Mouse (Mus musculus) right cerebral cortex, postnatal 14 days (tissue): ENCODE results near the gene Chdh.
A peak's percentile ranks its signal among the peaks of the same experiment; 100 is the strongest.

ENCODE experiments used
- DNase-seq: peaks from one replicate; pipeline ENCODE4 v3.0.0; 2022

Chdh gene

DNA sequence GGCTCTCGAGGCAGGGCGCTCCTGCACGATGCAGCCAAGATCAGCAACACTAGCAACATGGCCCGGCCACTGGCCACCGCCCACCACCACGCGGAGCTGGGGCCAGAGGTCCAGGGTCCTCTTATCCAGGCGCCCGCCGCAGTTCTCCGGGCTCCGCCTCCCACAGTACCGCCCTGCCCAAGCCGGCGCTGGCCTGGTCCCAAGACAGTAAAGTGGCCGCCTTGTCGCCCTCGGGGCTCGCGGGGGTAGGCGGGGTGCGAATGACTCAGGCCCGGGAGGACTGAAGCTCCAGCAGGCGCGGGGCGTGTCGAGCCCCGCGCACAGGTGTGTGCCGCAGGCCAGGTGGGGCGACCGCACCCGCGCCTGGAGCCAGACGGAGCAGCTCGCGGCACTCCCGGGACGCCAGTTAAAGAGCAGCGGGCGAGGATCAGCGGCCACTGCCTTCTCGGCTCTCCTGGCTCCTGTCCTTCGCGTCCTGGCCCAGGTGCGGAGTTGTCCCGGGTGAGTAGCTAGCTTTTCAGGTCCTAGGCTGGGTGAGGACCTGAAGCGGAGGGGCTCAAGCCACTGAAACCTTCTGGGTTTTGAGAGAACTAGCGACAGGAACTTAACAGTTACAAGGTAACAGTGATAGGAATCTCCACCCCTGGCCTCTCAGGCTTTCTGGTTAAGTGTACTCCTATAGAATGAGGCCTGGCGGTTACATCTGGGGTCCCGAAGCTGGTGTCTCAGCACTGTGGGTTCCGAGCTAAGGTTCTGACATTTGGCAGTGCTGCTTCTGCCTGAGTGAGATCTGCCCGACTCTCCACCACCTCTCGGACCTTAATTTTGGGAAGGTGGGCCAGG, at the start of gene Chdh, which contains the start of gene Il17rb:
TSS of gene Chdh (plus strand) at position 291 of the 843 bp plus-strand sequence.
TSS of gene Il17rb (minus strand) at position 164 of the 843 bp plus-strand sequence.
- DNase-seq = peak; percentile 43

DNA sequence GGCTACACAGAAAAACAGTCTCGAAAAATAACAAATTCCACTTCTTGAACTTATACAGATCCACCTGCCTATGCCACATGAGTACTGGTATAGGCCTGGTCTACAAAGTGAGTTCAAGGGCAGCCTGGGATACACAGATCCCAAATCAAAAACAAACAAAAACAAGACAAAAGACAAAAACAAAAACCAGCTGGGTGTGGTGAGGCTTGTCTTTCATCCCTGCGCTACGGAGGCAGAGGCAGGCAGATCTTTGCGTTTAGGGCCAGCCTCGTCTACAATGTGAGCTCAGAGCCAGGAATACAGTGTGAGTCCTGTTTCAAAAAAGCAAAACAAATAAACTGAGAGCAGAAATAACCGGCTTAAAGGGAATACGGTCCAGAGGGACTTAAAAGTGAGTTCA, 41.2 kb upstream of the Chdh start:
- no peak for DNase-seq

DNA sequence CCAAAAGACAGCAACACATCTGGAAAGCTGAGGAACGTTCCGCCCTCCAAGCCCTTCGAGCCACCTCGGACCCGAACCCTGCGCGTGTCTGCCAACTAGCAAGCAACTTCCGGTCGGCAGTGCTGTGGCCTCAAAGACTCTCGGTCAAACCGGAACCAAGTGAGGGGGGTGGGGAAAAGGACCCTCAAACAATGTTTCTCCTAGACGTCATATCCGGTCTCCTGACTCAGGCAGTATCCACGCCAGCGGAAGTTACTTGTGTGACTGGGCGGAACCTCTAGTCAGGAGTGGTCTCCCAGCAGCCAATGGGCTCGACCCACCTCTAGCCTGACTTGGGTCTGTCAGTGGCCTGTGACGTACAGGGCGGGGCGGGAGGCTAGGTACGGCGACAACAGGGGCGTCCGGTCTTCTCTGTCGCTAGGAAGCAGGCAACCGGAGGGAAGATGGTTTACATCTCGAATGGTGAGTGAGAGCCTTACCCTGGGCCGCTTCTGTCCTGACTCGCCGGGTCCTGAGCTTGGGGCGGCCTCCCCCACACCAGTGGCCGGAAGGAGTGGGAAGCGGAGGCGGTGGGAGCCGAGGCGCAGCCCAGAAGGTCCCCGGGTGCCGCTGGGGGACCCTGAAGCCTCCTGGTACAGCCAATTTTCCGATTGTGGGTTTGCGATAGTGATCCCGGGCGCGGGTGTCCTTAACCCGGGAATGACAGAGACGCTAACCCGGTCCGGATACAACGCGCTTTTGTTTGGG, 40.6 kb upstream of the Chdh start, which contains the start of gene Selenok:
TSS of gene Selenok (plus strand) at position 234 of the 747 bp plus-strand sequence.
- DNase-seq = peak; percentile 86

DNA sequence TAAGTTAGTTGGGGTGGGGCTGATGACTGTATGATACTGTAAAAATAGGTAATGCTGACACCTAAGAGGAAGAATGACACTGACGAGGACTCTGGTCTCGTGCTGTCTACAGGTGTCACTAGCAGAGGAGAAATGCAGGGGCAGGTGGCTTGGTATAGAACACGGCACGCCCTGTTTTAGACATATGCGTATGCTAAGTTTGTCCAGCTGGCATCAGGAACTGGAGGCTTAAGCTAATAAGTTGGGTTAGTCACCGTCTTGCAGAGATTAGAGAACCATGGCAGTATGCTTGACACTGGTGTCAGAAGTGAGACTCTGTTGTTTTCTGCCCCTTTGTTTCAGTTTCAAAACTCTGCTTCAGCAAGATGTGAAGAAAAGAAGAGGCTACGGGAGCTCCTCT, 37.4 kb upstream of the Chdh start:
- DNase-seq = no peak

DNA sequence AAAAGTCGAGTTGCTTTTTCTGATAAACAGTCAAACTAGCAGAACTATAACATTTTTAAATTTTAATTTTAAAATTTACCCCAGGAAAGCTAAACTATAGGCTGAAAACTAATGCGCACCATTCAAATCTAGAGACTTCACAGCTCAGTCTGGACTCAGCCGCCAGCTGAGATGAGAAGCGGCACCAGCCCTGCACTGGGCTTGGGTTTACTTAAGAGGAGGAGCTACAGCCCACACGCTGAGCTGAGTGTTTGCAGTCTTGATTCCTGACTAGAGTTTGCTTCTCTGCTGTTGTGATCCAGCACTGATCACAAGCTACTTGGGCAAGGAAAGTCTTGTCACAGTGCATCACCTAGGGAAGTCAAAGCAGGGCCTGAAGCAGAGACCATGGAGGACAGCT, 36.8 kb upstream of the Chdh start:
- no peak for DNase-seq

DNA sequence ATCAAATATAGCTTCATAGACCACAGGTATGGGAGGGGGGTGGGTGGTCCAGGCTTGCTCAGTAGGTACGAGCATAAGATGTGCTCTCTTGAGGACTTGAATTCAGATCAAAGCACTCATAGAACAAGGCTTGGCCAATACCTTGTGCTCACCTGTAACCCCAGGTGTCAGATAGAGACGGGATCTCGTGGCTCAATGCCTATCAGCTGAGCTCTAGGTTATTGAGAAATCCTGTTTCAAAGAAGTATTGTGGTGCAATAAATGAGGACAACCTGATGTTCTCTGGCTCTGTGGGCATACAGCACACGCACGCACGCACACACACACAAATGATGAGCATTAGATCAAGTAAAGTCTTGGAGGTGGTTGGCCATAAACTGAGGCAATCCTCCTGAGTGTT, 31.9 kb upstream of the Chdh start:
- DNase-seq = no peak

DNA sequence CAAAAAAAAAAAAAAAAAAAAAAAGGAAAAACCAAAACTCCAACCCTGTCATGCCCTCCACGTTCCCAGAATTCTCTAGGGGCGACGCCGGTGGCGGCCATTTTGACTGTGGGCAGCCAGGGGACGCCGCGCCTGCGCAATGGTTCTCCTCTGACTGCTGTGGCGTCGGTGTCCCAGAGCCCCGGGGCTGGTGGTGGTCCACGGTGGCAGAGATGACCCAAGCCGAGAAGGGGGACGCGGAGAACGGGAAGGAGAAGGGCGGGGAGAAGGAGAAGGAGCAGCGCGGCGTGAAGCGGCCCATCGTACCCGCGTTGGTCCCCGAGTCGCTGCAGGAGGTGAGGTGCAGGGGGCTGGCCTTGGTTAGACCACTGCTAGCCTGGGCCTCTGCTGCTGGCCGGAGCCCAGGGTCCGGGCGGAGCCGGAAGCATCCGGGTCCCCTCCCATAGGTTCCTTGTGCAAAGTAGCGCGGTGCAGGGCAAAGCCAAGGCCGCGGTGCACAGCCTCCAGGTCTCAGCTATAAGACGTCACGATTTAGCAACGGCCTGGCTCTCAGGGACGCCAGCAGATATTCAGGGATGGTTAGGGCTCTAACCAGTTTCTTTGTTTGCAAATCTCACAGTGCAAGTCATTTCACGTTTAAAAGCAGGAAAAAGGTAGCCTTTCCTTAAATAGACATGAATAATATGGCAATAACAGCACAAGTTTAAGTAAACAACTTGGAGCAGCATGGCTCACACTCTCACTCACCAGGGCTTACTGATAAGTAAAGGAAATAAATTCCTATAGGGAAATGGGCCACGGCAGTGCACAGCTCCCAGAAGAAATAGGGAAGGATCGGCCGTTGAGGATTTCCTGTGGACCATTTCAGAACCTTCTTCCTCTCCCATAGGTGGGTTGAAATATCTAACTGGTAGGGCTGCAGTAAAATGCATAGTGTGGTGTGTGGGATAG, 30.3 kb upstream of the Chdh start, which contains the start of gene Actr8:
TSS of gene Actr8 (plus strand) at position 84 of the 951 bp plus-strand sequence.
- peak; percentile 95 for DNase-seq

DNA sequence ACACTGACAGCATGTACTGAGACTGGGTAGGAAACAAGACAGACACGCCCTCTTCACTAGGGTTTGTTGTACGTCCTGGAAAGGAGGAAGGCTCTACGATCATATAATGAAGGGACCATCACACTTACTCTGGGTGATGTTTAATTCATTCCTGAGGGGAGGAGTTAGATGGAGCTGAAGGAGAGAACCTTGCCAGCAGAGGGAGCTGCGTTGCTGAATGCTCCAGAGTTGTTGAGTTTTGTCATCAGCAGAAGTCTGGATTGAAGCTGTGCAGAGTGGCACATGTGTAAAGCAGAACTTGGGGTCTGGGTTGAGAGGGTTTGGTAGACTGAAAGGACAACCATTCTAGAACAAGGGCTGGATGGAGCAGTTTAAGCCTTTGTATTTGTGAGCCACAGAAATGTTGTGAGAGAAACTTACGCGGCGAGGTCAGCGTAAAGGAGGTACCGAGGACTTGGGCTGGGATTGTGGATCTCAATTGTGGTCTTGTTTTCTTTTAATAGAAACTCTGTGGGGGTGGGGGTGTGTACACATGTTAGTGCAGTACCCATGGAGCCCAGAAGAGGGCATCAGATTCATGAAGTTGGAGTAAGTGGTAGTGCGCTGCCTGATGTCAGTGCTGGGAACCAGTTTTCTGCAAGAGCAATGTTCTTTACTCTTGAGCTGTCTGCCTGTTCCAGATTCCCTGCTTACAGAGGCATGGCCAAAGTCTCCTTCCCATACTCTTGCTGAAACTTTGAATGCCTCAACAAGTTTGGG, 28.2 kb upstream of the Chdh start:
- DNase-seq = no peak

DNA sequence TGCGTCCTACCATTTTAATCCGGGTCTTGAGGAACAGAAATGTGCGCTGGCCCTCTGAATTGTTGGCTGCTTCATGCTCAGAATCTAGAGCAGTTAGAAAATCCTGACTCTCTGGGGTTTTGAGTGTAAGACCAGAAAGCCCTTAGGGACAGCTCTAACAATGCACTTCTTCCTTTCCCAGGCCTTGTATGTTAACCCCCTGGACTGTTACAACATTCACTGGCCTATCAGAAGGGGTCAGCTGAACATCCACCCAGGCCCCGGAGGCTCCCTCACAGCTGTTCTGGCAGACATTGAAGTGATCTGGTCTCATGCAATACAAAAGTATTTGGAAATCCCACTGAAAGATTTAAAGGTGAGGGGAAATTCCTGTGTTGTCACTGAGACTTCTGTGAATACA, 22.7 kb upstream of the Chdh start:
- DNase-seq = no peak

DNA sequence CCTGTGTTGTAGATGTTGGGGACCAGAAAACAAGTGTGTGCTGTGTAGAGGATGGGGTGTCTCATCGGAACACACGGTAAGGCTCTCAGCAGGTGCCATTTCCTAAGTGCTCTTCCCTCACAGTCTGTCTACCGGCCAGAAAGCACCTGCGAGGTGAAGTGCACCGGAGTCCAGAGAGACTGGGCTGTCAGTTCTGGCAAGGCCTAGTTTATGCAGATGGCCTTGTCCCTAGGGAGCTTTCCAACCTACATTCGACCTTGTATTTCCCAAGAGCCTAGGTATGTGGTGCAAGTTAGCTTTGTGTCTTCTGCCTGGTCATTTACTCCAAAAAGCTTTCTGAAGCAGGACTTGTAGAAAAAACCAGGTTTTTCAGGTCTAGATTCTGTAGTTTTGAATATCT, 21.5 kb upstream of the Chdh start:
- no peak for DNase-seq

DNA sequence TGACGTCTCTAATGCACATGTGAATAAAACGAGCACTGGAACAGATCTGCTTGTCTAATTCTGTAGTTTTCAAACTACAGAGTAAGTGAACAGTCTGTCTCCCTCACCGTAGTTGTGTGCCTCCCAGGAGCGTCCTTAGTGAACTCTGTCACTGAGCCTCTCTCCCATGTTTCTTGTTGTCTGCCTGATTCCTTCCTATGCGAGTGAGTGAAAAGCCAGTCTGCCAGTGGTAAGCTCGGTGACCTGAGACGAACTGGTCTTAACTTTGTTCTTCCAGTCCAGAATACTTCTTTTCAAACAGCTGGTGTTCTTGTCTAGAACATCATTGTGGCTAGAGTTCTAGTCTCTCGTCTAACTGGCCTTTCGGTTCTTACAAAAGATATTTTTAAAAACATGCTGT, 21.1 kb upstream of the Chdh start:
- DNase-seq = no peak

DNA sequence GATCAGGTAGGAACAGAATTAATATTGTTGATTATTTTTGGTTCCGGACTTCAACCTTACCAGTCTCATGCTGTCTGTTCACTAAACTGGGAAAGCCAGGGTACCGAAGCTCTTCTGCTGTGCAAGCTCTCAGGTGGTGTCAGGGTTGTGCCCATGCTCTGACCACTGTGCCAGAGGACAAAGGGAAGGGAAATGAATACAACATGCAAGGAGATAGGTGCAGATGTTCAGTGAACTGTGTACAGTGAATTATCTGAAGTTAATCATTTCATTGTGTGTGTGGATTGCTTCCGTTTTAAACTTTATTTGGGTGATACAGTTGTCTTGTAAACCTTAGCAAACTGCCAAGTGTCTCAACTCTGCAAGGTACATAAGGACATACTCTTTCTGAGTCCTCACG, 20.5 kb upstream of the Chdh start:
- DNase-seq = no peak

DNA sequence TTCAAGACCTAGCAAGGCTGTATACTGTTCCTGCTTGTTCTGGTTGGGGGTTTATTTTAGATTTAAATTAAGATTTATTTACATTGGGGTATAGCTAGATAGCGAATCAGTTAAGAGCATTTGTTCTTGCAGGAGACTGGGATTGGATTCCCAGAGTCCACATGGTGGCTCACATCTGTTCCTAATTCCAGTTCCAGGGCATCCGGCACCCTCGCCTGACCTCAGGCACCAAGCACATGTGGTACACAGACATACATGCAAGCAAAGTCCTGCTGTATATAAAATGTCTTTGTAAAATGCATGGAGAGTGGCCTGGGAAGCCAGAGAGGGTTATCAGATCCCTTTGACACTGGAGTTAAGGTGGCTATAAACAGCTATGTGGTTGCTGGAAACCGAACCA, 13.8 kb upstream of the Chdh start:
- no peak for DNase-seq

DNA sequence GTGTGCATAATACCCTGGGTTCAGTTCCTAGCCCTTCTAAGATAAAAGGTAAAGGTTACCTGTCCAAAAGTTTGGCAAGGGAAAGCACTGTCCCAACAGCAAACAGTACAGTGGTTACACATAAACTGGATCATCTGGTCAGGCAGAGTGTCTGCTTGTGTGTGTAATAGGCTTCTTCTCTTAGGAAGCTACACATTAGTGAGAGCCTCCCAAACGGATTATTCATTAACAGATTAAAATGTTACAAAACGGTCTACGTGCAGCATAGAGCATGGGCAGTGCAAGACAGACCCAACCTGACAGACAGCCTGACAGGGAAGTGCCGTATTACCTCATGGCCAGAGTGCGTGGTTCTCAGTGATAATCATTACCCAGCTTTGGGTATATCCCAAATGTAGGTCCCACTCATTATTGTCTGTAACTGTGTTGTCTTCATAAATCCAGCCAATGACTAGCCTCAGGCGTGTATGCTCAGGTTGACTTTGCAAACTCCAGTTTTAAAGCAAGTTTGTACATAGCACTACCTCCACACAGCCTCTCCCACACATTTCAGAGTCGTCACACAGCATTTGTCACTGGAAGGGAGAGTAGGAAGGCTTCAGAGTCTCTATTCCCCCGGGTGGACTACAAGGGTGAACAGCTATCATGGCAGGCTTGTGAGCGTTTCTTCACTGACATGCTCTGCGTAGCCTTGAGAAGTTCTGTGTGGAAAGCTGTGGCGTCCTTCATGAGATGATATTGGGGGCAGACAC, 12.6 kb upstream of the Chdh start:
- DNase-seq = no peak

DNA sequence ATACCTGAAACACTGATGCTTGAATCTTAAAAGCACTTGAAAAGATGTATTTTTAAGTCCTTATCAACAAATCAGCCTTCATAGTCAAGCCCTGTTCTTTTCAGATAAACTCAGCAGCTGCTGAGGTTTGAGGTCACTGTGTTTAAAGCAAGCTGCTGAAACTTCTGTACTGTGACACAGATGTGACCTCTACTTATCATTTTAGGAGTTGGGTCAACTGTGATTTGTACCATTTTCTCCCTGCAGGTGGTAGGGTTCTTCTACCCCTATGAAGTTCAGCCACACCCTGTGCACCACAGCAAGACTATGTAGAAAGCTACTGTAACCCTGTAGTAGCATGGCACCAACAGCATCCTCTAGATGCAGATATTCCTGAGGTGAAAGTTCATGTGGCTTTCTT, 11.5 kb upstream of the Chdh start:
- no peak for DNase-seq

DNA sequence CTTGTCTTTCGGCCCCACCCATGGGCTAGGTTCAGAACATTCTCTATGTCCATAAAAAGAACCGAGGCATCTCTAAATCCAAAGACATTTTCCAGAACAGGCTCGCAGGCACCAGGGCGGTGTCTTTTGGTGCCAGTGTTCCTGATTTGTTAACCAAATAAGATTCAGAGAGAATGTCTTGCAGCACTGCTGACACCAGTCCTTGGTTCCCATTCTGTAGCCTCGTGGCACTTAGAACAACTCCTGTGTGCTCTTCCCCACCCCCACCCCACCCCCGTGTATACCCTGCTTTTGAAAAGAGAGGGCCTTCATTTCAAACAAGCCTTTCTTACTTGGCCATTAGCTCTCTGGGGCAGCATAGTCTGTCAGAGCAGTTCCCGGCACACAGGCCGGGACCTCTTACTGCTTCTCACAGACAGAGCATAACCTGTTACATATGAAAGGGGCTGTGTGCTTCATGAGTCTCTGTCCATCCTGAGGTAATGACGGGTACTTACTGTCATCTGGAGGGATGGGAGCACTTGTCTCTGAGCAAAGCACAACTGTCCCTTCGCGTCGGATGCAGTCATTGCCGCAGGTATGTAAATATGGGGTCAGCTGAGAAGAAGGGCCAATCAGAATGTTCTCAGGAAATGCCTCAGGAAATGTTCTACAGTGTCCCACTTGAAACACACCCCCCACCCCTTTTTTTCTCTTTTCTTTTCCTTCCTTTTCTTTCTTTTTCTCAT, 9.9 kb upstream of the Chdh start:
- DNase-seq = no peak

DNA sequence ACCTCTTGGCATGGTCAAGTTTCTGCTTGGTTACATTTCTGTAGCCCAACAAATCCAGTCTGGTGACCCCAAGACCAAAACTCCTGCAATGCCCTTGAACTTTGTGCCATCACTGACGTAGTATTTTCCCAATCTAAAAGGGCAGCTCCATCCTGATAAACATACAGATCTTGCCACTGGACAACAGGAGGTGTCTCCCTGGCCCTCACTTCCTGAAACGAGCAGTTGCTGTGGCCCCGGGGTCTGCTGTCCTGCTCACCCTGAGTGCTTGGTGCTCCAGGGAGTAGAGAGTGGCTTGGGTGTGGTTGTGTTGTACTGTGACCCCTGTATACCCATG, 9.4 kb upstream of the Chdh start:
- no peak for DNase-seq

DNA sequence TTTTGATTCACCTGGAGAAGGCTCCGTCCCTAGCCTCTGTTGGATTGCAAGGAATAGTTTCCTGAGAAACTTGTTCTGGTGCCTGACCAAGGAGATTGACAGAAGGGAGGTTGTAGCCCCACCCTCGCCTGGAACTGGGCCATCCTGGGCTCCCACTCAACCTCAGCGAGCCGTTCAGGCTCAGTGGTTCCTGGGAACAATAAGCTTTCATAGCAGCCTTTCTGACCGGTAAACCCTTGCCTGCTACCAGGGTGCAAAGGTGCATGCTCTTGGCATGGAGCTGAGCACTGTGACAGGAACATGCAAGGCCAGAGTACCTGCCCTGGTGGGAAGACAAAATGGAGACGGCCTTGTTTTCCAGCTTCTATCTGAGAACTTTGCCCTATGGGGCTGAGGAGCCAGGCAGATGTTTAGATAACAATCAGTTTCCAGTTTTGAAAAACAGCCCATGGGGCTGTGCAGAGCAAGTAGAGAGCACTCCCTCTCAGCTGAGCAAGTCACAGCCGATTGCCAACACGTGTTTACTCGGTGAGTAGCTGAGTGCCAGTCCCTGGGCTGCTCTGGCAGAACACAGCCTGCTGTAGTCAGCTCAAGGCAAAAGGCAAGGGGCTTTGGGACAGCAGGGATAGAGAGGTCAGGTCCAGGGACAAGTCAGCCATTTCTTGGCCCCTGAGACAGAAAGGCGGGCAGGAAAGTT, 1.2 kb downstream of the Chdh start:
- DNase-seq = peak; percentile 47

DNA sequence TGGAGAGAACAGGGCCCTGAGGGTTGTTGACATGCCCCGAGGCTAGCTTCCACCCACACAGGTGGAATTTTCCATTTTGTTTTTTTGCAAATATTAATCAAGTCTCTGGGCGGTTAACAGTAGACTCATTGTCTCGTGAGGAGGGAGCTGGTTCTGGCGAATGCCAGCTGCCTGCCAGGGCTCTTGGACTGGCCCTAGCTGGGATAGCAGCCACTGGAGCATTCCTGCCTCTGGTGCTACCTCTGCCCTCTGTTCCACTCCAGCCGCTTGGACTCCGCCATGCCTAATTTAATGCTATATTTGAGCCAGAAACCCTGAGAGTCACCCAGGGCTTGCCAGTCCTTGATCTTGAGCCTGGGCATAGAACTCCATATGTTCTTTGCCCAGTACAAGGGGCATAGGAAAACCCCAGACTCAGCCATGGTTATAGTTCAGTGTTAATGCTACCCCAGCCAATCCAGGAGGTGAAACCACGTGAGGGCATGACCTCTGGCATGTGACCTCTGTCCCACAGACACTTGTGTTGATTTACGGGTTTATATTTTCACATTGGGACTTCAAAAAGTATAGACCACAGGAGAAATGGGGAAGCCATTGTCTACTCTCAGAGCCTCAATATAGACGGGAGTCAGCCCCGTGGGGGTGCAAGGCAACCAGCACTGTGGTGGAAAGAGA, 3.2 kb downstream of the Chdh start:
- no peak for DNase-seq

DNA sequence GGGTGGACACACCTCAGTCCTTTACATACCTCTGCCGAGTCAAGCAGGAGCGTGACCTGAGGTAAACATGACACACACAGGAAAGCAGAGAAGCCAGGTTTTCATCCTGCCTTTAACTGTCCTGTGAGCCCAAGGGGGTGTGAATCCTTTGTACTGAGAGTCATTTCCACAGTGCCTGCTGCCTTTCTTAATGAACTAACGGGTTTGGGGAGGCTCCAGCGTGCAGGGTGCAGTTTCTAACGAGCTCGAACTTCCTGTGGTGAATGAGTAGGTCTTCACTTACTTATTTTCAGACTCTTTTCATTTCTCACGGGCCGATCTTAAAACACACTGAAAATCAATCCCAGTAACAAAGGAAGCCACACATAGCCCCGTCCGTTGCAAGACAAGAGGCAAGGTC, 5.7 kb downstream of the Chdh start:
- no peak for DNase-seq
